Mouse (Mus musculus) CH12.LX (cell line): ENCODE results near the gene Epas1. TPM values are rescaled to one million over a fixed set of nuclear protein-coding genes. Genes with fewer than 3 reads are reported as not detected.

ENCODE experiments used
- DNase-seq: peaks from one replicate; pipeline ENCODE4 v3.0.0-alpha.2; 2013; ENCODE audit errors: extremely low read depth
- H3K27ac ChIP-seq: 2 replicates; pipeline ENCODE4 v1.5.1; 2012; ENCODE audit warnings: low read depth, mild to moderate bottlenecking, control low read depth, moderate library complexity; ENCODE audit not compliant: insufficient read depth
- H3K27me3 ChIP-seq: replicated peaks from 2 replicates; pipeline ENCODE3; 2012; ENCODE audit warnings: inconsistent platforms
- H3K36me3 ChIP-seq, 2 experiments: replicated peaks in 1 of 2; 2 replicates each; pipeline versions ENCODE3 to v1.6.1; 2012; ENCODE audit warnings: inconsistent platforms in 1 of 2, low read length in 1 of 2, mild to moderate bottlenecking in 1 of 2, mixed read lengths in 1 of 2, moderate library complexity in 1 of 2; ENCODE audit not compliant: control insufficient read depth in 1 of 2, insufficient read depth in 1 of 2
- H3K4me1 ChIP-seq, 2 experiments: 2 replicates each; pipeline ENCODE4 v1.6.1; 2012; ENCODE audit warnings: inconsistent platforms in 1 of 2, moderate library complexity in 1 of 2; ENCODE audit not compliant: insufficient read depth in 2 of 2, control insufficient read depth in 1 of 2
- H3K4me2 ChIP-seq: 2 replicates; pipeline ENCODE4 v1.6.1; 2012; ENCODE audit warnings: low read depth, mild to moderate bottlenecking, control low read depth; ENCODE audit not compliant: poor library complexity, insufficient read depth, severe bottlenecking
- H3K4me3 ChIP-seq, 3 experiments: fragments of 150-350 bp in 1 of 3; sonication (generic) in 1 of 3; replicated peaks in 1 of 3; 2 replicates each; pipeline versions ENCODE3 to v1.5.1; 2011 to 2012; ENCODE audit warnings: low read depth in 2 of 3, low read length in 2 of 3, mild to moderate bottlenecking in 2 of 3, moderate library complexity in 2 of 3, control low read depth in 1 of 3, improper control_type of control experiment in 1 of 3, inconsistent platforms in 1 of 3, mixed read lengths in 1 of 3; ENCODE audit not compliant: poor library complexity in 1 of 3
- H3K79me2 ChIP-seq: replicated peaks from 2 replicates; pipeline ENCODE4 v1.6.1; 2012; ENCODE audit warnings: mild to moderate bottlenecking, moderate library complexity; ENCODE audit not compliant: control insufficient read depth, poor library complexity, insufficient read depth, severe bottlenecking; ENCODE audit errors: extremely low read depth
- H3K9ac ChIP-seq: 2 replicates; pipeline ENCODE4 v1.6.1; 2012; ENCODE audit warnings: low read depth, mild to moderate bottlenecking, control low read depth, moderate library complexity; ENCODE audit not compliant: insufficient read depth
- H3K9me3 ChIP-seq: replicated peaks from 2 replicates; pipeline ENCODE3; 2012; ENCODE audit warnings: low read length, inconsistent platforms, mixed read lengths
- BHLHE40 ChIP-seq: IDR thresholded peaks from 2 replicates; pipeline ENCODE4 v1.6.1; 2011; ENCODE audit warnings: mild to moderate bottlenecking, low read depth, low read length, improper control_type of control experiment
- CTCF ChIP-seq, 2 experiments: IDR thresholded peaks in 1 of 2; conservative IDR thresholded peaks in 1 of 2; 2 replicates each; pipeline ENCODE4 v1.5.1; 2011 to 2012; ENCODE audit warnings: low read depth in 2 of 2, low read length in 2 of 2, improper control_type of control experiment in 1 of 2, inconsistent platforms in 1 of 2, mild to moderate bottlenecking in 1 of 2, moderate library complexity in 1 of 2
- E2F4 ChIP-seq: IDR thresholded peaks from 2 replicates; pipeline ENCODE4 v1.6.1; 2011; ENCODE audit warnings: low read depth, low read length, improper control_type of control experiment; ENCODE audit not compliant: insufficient replicate concordance
- EP300 ChIP-seq: IDR thresholded peaks from 2 replicates; pipeline ENCODE4 v1.6.1; 2011; ENCODE audit warnings: low read length, improper control_type of control experiment
- ETS1 ChIP-seq: conservative IDR thresholded peaks from 2 replicates; pipeline ENCODE4 v1.6.1; 2012; ENCODE audit warnings: low read depth, mild to moderate bottlenecking, inconsistent platforms, low read length, improper control_type of control experiment, moderate library complexity
- GABPA ChIP-seq: IDR thresholded peaks from 2 replicates; pipeline ENCODE4 v1.6.1; 2012; ENCODE audit warnings: low read depth, low read length, improper control_type of control experiment, inconsistent platforms; ENCODE audit not compliant: insufficient replicate concordance
- HCFC1 ChIP-seq: IDR thresholded peaks from 2 replicates; pipeline ENCODE4 v1.6.1; 2012; ENCODE audit warnings: low read depth, mild to moderate bottlenecking, inconsistent platforms, low read length, improper control_type of control experiment
- IRF4 ChIP-seq: IDR thresholded peaks from 2 replicates; pipeline ENCODE4 v1.6.1; 2014; ENCODE audit warnings: low read depth, mild to moderate bottlenecking, inconsistent platforms, low read length, improper control_type of control experiment
- JUN ChIP-seq: IDR thresholded peaks from 2 replicates; pipeline ENCODE4 v1.6.1; 2011; ENCODE audit warnings: low read depth, mild to moderate bottlenecking, low read length, improper control_type of control experiment, moderate library complexity; ENCODE audit not compliant: insufficient read depth
- JUND ChIP-seq: conservative IDR thresholded peaks from 2 replicates; pipeline ENCODE4 v1.6.1; 2011; ENCODE audit warnings: low read depth, low read length, improper control_type of control experiment
- KAT2A ChIP-seq: IDR thresholded peaks from 2 replicates; pipeline ENCODE4 v1.6.1; 2012; ENCODE audit warnings: low read length, improper control_type of control experiment, inconsistent platforms; ENCODE audit not compliant: insufficient replicate concordance
- MAFK ChIP-seq: IDR thresholded peaks from 2 replicates; pipeline ENCODE4 v1.6.1; 2011; ENCODE audit warnings: low read length, improper control_type of control experiment; ENCODE audit not compliant: insufficient replicate concordance
- MAX ChIP-seq: IDR thresholded peaks from 2 replicates; pipeline ENCODE4 v1.6.1; 2011; ENCODE audit warnings: low read length, improper control_type of control experiment
- MAZ ChIP-seq: IDR thresholded peaks from 2 replicates; pipeline ENCODE4 v1.6.1; 2012; ENCODE audit warnings: low read depth, mild to moderate bottlenecking, inconsistent platforms, low read length, improper control_type of control experiment, moderate library complexity
- MEF2A ChIP-seq: IDR thresholded peaks from 2 replicates; pipeline ENCODE4 v1.6.1; 2014; ENCODE audit warnings: low read depth, mild to moderate bottlenecking, inconsistent platforms, low read length, improper control_type of control experiment, borderline replicate concordance
- MXI1 ChIP-seq: IDR thresholded peaks from 2 replicates; pipeline ENCODE4 v1.6.1; 2011; ENCODE audit warnings: mild to moderate bottlenecking, low read depth, low read length, improper control_type of control experiment
- NELFE ChIP-seq: IDR thresholded peaks from 2 replicates; pipeline ENCODE4 v1.6.1; 2011; ENCODE audit warnings: low read depth, low read length, improper control_type of control experiment
- NRF1 ChIP-seq: IDR thresholded peaks from 2 replicates; pipeline ENCODE4 v1.6.1; 2014; ENCODE audit warnings: low read depth, mild to moderate bottlenecking, inconsistent platforms, low read length, improper control_type of control experiment, moderate library complexity
- POLR2A ChIP-seq: IDR thresholded peaks from 2 replicates; pipeline ENCODE4 v1.6.1; 2011; ENCODE audit warnings: low read depth, mild to moderate bottlenecking, improper control_type of control experiment, low read length
- RCOR1 ChIP-seq: conservative IDR thresholded peaks from 2 replicates; pipeline ENCODE4 v1.6.1; 2012; ENCODE audit warnings: low read depth, mild to moderate bottlenecking, inconsistent platforms, low read length, improper control_type of control experiment
- SIN3A ChIP-seq: IDR thresholded peaks from 2 replicates; pipeline ENCODE4 v1.6.1; 2012; ENCODE audit warnings: low read length, improper control_type of control experiment, inconsistent platforms
- SMC3 ChIP-seq: IDR thresholded peaks from 2 replicates; pipeline ENCODE4 v1.6.1; 2011; ENCODE audit warnings: low read depth, low read length, improper control_type of control experiment
- TBP ChIP-seq: conservative IDR thresholded peaks from 2 replicates; pipeline ENCODE4 v1.6.1; 2011; ENCODE audit warnings: low read depth, low read length, improper control_type of control experiment
- TCF12 ChIP-seq: IDR thresholded peaks from 2 replicates; pipeline ENCODE4 v1.6.1; 2014; ENCODE audit warnings: low read depth, mild to moderate bottlenecking, inconsistent platforms, low read length, improper control_type of control experiment
- UBTF ChIP-seq: IDR thresholded peaks from 2 replicates; pipeline ENCODE4 v1.6.1; 2012; ENCODE audit warnings: low read depth, mild to moderate bottlenecking, inconsistent platforms, low read length, improper control_type of control experiment, moderate library complexity
- USF1 ChIP-seq: IDR thresholded peaks from 2 replicates; pipeline ENCODE4 v1.6.1; 2014; ENCODE audit warnings: low read depth, mild to moderate bottlenecking, inconsistent platforms, low read length, improper control_type of control experiment
- USF2 ChIP-seq: conservative IDR thresholded peaks from 2 replicates; pipeline ENCODE4 v1.6.1; 2011; ENCODE audit warnings: low read depth, low read length, improper control_type of control experiment
- ZC3H11A ChIP-seq: IDR thresholded peaks from 2 replicates; pipeline ENCODE4 v1.6.1; 2012; ENCODE audit warnings: low read depth, mild to moderate bottlenecking, inconsistent platforms, low read length, improper control_type of control experiment
- ZKSCAN1 ChIP-seq: IDR thresholded peaks from 2 replicates; pipeline ENCODE4 v1.6.1; 2012; ENCODE audit warnings: low read depth, inconsistent platforms, low read length, improper control_type of control experiment, borderline replicate concordance
- ZMIZ1 ChIP-seq: IDR thresholded peaks from 2 replicates; pipeline ENCODE4 v1.6.1; 2012; ENCODE audit warnings: low read depth, mild to moderate bottlenecking, inconsistent platforms, low read length, improper control_type of control experiment
- dilution Hi-C: fragments of 300-500 bp; cut with MboI; formaldehyde crosslinking; loops from 2 replicates; pipeline ENCODE4 v1.14.3; 2020; ENCODE audit warnings: low sequenced_read_pairs; ENCODE audit not compliant: extremely low pct_unique_long_range_greater_than_20kb, extremely low pct_ligation_motif_present
- in situ Hi-C: fragments of 300-500 bp; cut with MboI; formaldehyde crosslinking; loops from 3 replicates; pipeline ENCODE4 v1.14.3; 2019; ENCODE audit warnings: low sequenced_read_pairs, low pct_ligation_motif_present, low pct_unique_long_range_greater_than_20kb, mixed read lengths
- polyA plus RNA-seq: library from polyadenylated mRNA; unstranded; fragments of >175 nt; gene quantifications from 2 replicates; pipeline ENCODE4 v1.2.1, GENCODE M21; 2012; ENCODE audit warnings: low read depth; ENCODE audit not compliant: insufficient read length
- total RNA-seq, 2 experiments: library from RNA; depleted of rRNA; stranded (reverse); fragments of 300-350 nt in 1 of 2; fragments of >200 nt in 1 of 2; gene quantifications; 2 replicates each; pipeline ENCODE4 v1.2.3; 2012 to 2014

The Epas1 gene
- total and polyA plus RNA-seq, 3 experiments: 0.08 to 0.14 (median 0.11) TPM

DNA sequence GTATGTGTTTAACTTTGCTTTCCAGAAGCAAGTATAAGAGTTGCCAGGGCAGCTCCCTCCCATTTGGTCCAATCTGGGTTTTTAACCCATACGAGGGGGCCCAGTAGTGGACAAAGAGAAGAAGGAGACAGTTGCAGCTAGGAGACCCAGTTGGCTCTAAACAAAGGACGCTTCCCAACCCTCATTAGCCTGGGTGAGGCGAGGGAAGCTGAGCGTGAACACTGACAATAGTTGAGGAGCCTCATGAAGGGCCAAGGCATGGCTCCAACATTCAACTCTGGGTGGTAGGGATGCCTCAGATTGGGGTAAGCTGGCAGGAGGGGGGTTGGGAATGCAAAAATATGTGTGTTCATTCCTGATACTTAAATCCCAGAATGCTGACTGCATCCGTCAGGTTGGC lies 85.8 kb downstream of the Epas1 start:
- dilution Hi-C loops: no loop called here
- in situ Hi-C loops: no loop called here

DNA sequence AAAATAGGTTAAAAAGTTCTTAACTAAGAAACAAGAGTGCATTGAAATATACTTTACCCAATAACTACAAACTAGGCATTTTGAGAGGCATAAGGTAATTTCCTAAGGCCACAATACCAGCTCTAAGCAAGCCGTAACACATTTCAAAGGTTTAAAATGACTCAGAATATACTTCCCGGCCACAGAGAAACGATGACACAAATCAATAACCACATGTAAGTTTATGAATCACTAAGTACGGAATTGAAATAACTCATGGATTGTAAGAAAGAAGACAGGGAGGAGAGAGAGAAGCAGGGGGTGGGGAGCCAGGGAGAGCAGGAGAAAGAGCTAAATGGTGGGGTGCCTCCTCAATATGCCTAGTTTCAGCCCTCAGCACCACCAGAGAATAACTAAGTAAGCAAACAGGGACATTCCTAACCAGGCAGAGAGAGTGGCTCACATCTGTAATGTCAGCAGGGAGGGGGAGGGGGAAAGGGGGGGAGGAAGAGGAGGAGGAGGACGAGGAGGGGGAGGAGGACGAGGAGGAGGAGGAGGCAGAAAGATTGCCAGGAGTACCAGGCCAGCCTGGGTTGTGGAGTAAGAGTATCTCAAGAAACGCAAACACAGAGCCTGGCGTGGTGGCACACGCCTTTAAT lies 97.3 kb downstream of the Epas1 start:
- Histone ChIP-seq H3K4me1 (peaks cover 12 to 30% of the 10 kb centered on the region in 2 experiments), H3K9ac (peak overlapping the region; percentile 37), H3K27ac (peak overlapping the region; percentile 86), H3K4me3 (peak overlapping the region in 1 of 3 experiments; percentile 7), H3K27me3 (peaks cover 4% of the 10 kb centered on the region), H3K9me3 (no peaks in the 10 kb centered on the region), H3K4me2 (peak overlapping the region; percentile 33), H3K36me3 (no peaks in the 10 kb centered on the region), H3K79me2 (no peaks in the 10 kb centered on the region)
- dilution Hi-C loops (no loop called here), in situ Hi-C loops (no loop called here)
- peak; percentile 83 for DNase-seq
- TF ChIP-seq CTCF (conservative IDR thresholded peaks at IDR 0.05 in 1 of 2, IDR thresholded peaks at IDR 0.05 in 1 of 2; ENCODE audit: low read depth in 2 of 2, low read length in 2 of 2) (no peak), TCF12 (peak; percentile 94), E2F4 (no peak), USF2 (no peak), MXI1 (no peak; the same call in 1 of the 2 replicates), ETS1 (peak; percentile 93), MAX (no peak), SMC3 (no peak; the same call in 1 of the 2 replicates), BHLHE40 (peak; percentile 85), UBTF (no peak), GABPA (no peak), KAT2A (0 out of 2 replicates have a peak, but pooled peaks have one; percentile 43), USF1 (no peak), NELFE (peak; percentile 49), IRF4 (peak; percentile 100), MEF2A (peak; percentile 94), RCOR1 (peak; percentile 100), JUND (peak; percentile 99), ZMIZ1 (no peak), MAFK (peak; percentile 91), MAZ (peak; percentile 96), ZC3H11A (no peak), POLR2A (no peak), HCFC1 (no peak), TBP (peak; percentile 80), SIN3A (no peak), NRF1 (no peak), ZKSCAN1 (no peak)

More for the DNA sequence above, 85.8 kb downstream of the Epas1 start:
- H3K9me3 ChIP-seq: no peaks in the 10 kb centered on the region
- no peak for DNase-seq
- H3K9ac ChIP-seq: no peak overlapping the region
- H3K27me3 ChIP-seq: no peaks in the 10 kb centered on the region
- no peak overlapping the region for H3K4me3 ChIP-seq
- H3K27ac ChIP-seq: no peak overlapping the region
- no peaks in the 10 kb centered on the region for H3K36me3 ChIP-seq
- no peak for TF ChIP-seq USF1
- no peak for TF ChIP-seq ETS1
- no peak for TF ChIP-seq E2F4
- TF ChIP-seq ZKSCAN1: no peak
- TF ChIP-seq EP300: no peak
- TF ChIP-seq JUN: no peak
- TF ChIP-seq POLR2A: no peak
- TF ChIP-seq TCF12: no peak
- no peak for TF ChIP-seq TBP
- no peak for TF ChIP-seq UBTF
- no peak overlapping the region for H3K4me2 ChIP-seq
- H3K79me2 ChIP-seq: no peaks in the 10 kb centered on the region
- H3K4me1 ChIP-seq: 0 out of 4 replicates have a peak, but pooled peaks cover 0 to 2% of the 10 kb centered on the region in 2 experiments
